Mouse (Mus musculus) embryonic facial prominence, embryonic 14.5 days (tissue): ENCODE data around the gene Prkce. TPM values are rescaled to one million over a fixed set of nuclear protein-coding genes. Genes with fewer than 3 reads are reported as not detected.

ENCODE experiments used
- ATAC-seq: fragments of 200-750 bp; cut with Nextera tagmentation; 2 replicates; pipeline ENCODE4 v1.8.0; 2017; ENCODE audit warnings: low read depth, moderate number of reproducible peaks, moderate TSS enrichment
- DNase-seq: peaks from one replicate; pipeline ENCODE4 v3.0.0-alpha.2; 2015; ENCODE audit warnings: low spot score
- H3K27ac ChIP-seq: fragments of 300-500 bp; sonication (generic); replicated peaks from 2 replicates; pipeline ENCODE4 v1.5.1; 2014; ENCODE audit warnings: low read depth, mild to moderate bottlenecking, low read length, moderate library complexity
- H3K27me3 ChIP-seq: fragments of 300-500 bp; sonication (generic); replicated peaks from 2 replicates; pipeline ENCODE4 v1.6.1; 2014; ENCODE audit warnings: low read length; ENCODE audit not compliant: control insufficient read depth, insufficient read depth
- H3K36me3 ChIP-seq: fragments of 300-500 bp; sonication (generic); 2 replicates; pipeline ENCODE4 v1.6.1; 2014; ENCODE audit warnings: low read length, mixed read lengths; ENCODE audit not compliant: control insufficient read depth, insufficient read depth
- H3K4me1 ChIP-seq: fragments of 300-500 bp; sonication (generic); 2 replicates; pipeline ENCODE4 v1.6.1; 2014; ENCODE audit warnings: antibody characterized with exemption, low read length; ENCODE audit not compliant: control insufficient read depth, insufficient read depth
- H3K4me2 ChIP-seq: fragments of 300-500 bp; sonication (generic); 2 replicates; pipeline ENCODE4 v1.6.1; 2014; ENCODE audit warnings: low read depth, mild to moderate bottlenecking, low read length, moderate library complexity, mixed read lengths
- H3K4me3 ChIP-seq: fragments of 300-500 bp; sonication (generic); 2 replicates; pipeline ENCODE4 v1.5.1; 2014; ENCODE audit warnings: low read depth, mild to moderate bottlenecking, low read length
- H3K9ac ChIP-seq: fragments of 300-500 bp; sonication (generic); 2 replicates; pipeline ENCODE4 v1.6.1; 2014; ENCODE audit warnings: low read depth, mild to moderate bottlenecking, low read length, moderate library complexity, mixed read lengths
- H3K9me3 ChIP-seq: fragments of 300-500 bp; sonication (generic); 2 replicates; pipeline ENCODE4 v1.6.1; 2016; ENCODE audit warnings: low read length; ENCODE audit not compliant: control insufficient read depth
- WGBS: fragments of 180-500 bp; shearing (Covaris S2); extraction: QIAGEN DNeasy Blood & Tissue Kit; methylation state at CpG from one replicate; pipeline ENCODE4 v1.1.7; 2014; 5-methylcytosine and 5-hydroxymethylcytosine counted together
- polyA plus RNA-seq: library from polyadenylated mRNA; unstranded; fragments of >200 nt; fragmentation: Nextera tagmentation; extraction: Ambion mirVana; gene quantifications from 2 replicates; pipeline ENCODE4 v1.2.1, GENCODE M21; 2014

The Prkce gene
- polyA plus RNA-seq, 1 experiment from 2014 or later = 9.7 TPM

DNA sequence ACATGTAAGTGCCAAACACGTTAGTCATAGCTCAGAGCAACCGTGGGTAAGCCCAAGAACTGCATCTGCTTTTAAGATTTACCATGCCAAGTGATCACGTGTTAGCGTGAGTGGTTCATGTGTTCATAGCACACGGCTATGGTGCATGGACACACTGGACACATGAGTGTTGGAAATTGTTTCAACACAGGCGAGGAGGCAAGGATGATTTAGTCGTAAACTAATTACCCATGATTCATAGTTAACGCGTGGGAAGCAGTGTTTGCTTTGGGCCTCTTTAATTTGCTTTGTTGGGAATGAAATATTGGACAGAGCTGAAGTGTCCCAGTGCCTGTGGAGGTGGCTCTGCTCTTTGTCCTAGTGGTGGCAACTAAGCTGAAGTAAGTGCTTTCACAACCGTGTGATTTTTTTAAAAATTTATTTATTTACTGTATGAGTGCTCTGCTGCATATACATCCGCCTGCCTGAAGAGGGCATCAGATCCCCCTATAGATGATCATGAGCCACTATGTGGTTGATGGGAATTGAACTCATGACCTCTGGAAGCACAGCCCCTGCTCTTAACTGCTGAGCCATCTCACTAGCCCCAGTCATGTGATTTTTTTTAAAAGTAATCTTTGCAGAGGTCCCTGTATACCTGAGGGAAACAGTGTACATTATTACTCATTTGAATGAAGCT, 290.9 kb downstream of the Prkce start:
- Histone ChIP-seq H3K4me1 (no peaks in the 10 kb centered on the region), H3K36me3 (no peaks in the 10 kb centered on the region), H3K4me3 (no peak overlapping the region), H3K4me2 (no peak overlapping the region), H3K9ac (no peak overlapping the region), H3K9me3 (no peaks in the 10 kb centered on the region), H3K27ac (no peak overlapping the region), H3K27me3 (no peaks in the 10 kb centered on the region)
- ATAC-seq = no peak
- WGBS = 83% methylated on average over 11 of the region's 11 CpGs
- DNase-seq = no peak

DNA sequence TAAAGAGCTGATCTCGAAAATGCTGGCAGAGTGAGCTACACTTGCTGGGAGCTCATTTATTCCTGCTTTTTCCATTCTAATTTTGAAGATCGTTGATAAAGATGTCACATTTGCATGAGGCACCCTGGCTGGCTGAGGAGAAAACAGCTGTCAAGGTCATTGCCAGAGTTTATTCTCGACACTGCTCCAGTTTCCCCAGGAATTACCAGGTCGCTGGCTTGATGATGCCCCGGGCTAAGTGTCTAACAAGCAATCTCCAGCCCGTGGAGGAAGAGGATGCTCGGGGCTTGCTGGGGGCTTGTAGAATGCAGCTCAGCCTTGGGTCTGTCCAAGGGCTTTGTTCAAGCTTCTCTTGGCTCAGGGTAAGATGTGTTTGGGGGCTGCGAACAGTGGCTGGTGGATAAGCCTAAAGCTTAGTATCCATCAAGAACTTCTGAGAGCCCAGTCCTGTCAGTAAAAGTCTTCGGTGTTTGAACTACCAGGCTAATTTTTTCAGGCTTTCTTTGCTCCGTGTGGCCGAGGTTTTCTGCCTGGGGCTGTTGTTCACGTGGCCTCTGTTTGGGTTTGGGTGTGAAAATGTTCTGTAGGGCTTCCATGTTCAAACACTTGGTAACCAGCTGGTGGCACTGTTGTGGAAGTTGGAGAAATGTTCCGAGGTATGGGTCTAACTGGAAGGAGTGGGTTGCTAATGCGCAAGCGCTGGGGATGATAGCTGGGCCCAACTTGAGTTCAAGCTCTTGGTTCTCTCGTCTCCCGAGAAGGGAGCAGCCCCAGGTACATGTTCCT, 293.3 kb downstream of the Prkce start:
- Histone ChIP-seq H3K27ac (no peak overlapping the region), H3K9me3 (no peaks in the 10 kb centered on the region), H3K4me1 (0 out of 2 replicates have a peak, but pooled peaks cover 3% of the 10 kb centered on the region), H3K27me3 (no peaks in the 10 kb centered on the region), H3K4me3 (no peak overlapping the region), H3K9ac (no peak overlapping the region), H3K36me3 (no peaks in the 10 kb centered on the region), H3K4me2 (no peak overlapping the region)
- ATAC-seq = no peak
- 63% methylated on average over 17 of the region's 17 CpGs for WGBS
- no peak for DNase-seq

DNA sequence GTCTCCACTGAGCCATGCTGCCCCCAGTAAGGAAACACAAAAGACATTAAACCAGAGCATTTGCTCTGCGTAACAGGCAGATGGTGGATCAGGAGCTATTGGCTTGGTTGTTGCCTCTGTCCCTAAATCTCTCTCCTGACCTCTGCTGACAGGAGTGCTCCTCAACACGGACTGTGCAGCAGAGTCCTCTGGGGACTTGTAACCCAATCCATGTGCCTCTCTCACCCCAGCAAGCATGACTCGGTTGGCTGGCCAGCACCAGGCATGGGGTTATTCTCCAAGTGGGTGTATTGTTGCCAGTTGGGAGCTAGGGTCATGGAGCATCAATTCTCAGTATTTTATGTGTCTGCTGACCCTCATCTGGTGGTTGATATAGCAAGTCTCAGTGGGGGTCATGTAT, 295.8 kb downstream of the Prkce start:
- WGBS = 46% methylated on average over 3 of the region's 3 CpGs
- H3K9me3 ChIP-seq = no peaks in the 10 kb centered on the region

DNA sequence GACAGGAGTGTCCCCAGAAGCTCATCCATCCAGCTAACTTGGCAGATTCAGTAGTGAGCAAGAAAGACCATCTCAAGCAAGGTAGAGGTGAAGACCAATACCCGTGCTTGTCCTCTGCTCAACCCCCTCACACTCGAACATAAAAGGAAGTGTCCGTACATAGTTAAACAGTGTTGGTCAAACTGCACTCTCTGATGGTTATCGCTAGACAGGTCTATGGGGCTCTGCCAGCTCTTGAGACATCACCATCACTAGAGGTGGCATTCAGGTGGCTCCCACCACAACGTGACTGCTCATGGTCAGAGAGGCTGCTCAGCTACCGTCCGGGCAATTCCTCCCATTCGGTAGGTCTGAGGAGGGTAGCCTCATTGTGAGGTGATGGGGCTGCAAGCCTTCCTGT, 296.6 kb downstream of the Prkce start:
- H3K9ac ChIP-seq = no peak overlapping the region
- 93% methylated on average over 8 of the region's 8 CpGs for WGBS
- no peak for ATAC-seq
- H3K4me2 ChIP-seq = no peak overlapping the region
- H3K27me3 ChIP-seq = no peaks in the 10 kb centered on the region
- no peaks in the 10 kb centered on the region for H3K36me3 ChIP-seq
- H3K4me1 ChIP-seq = 0 out of 2 replicates have a peak, but pooled peaks cover 3% of the 10 kb centered on the region
- DNase-seq = no peak
- H3K27ac ChIP-seq = no peak overlapping the region
- H3K9me3 ChIP-seq = no peaks in the 10 kb centered on the region
- no peak overlapping the region for H3K4me3 ChIP-seq

More for the DNA sequence above, 295.8 kb downstream of the Prkce start:
- no peak for ATAC-seq
- Histone ChIP-seq H3K4me2 (no peak overlapping the region), H3K27ac (no peak overlapping the region), H3K4me3 (no peak overlapping the region), H3K36me3 (no peaks in the 10 kb centered on the region), H3K9ac (no peak overlapping the region), H3K27me3 (no peaks in the 10 kb centered on the region), H3K4me1 (0 out of 2 replicates have a peak, but pooled peaks cover 3% of the 10 kb centered on the region)
- DNase-seq = no peak

DNA sequence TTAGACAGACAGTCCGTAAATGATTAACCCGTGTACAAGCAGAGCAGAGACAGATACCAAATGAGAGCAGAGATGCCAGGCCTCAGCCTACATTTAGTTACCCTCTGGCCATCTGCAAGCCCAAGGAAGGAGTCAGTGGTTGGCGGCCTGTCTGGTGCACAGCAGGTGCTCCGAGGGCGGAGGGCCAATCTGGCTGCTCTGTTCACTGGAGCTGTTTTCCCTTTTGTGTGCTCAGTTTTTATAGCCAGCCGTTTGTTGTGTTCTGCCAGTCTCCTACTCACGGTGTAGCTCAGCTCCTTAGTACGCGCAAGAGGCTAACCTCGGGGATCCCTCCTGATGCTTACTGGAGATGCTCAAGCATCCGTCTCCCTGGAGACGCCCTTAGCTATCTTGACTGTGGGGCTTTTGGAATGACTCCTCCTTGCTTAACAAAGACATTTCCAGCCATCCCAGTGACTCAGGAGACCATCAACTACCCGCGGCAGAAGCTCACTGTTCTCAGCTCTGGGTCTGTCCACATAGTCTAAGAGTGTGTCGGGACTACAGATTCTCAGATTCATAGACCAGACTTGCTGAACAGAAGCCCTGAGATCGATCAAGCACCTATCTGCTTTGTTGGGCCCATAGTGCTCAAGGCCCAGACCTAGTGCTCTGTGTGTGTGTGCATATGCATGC, 297.2 kb downstream of the Prkce start:
- H3K27ac ChIP-seq = no peak overlapping the region
- H3K36me3 ChIP-seq = no peaks in the 10 kb centered on the region
- no peaks in the 10 kb centered on the region for H3K9me3 ChIP-seq
- 75% methylated on average over 16 of the region's 16 CpGs for WGBS
- no peak overlapping the region for H3K4me3 ChIP-seq
- no peak overlapping the region for H3K9ac ChIP-seq
- ATAC-seq (0 out of 2 replicates have a peak, but pooled peaks have one; percentile 28), DNase-seq (no peak)
- 0 out of 2 replicates have a peak, but pooled peaks cover 3% of the 10 kb centered on the region for H3K4me1 ChIP-seq
- H3K27me3 ChIP-seq = no peaks in the 10 kb centered on the region
- no peak overlapping the region for H3K4me2 ChIP-seq

DNA sequence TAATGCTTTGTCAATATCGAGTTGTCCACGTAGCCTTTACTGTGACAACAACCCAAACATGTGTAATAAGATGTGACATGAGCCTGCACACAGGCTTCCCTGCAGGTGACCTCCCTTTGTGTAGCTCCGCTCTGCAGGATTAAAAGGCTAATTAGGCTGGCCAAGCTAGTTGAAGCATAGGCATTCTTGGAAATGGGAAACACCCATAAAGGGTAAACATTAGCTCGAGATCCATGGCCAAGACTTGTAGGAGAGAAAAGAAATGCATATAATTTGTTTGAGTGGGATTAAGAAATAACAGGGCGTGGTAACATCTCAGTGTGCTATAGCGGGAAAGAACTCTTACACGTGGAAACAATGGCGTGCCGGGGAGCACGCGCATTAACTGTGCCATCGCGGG, 298.3 kb downstream of the Prkce start:
- no peak overlapping the region for H3K4me2 ChIP-seq
- no peaks in the 10 kb centered on the region for H3K36me3 ChIP-seq
- WGBS = 78% methylated on average over 13 of the region's 13 CpGs
- 0 out of 2 replicates have a peak, but pooled peaks cover 3% of the 10 kb centered on the region for H3K4me1 ChIP-seq
- H3K27ac ChIP-seq = no peak overlapping the region
- peak; percentile 39 for DNase-seq
- H3K9ac ChIP-seq = no peak overlapping the region
- peak; percentile 47; the same call in 1 of the 2 replicates for ATAC-seq
- H3K4me3 ChIP-seq = no peak overlapping the region
- H3K27me3 ChIP-seq = no peaks in the 10 kb centered on the region
- H3K9me3 ChIP-seq = no peaks in the 10 kb centered on the region

DNA sequence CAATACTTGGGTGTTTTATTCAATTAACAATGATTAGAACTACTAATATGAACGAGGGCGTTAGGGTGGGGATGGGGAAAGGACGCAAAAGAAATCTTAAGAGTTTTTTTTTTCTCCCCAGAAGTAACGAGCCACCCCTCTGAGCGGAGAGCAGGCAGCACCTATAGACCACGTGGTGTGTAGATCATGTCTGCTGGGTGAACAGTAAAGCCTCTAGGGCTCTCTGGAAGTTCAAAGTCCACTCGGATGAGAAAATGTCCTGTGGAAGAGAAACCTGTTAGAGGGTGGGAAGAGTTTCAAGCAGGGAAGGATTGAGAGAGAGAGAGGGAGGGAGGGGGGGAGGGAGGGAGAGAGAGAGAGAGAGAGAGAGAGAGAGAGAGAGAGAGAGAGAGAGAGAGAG, 298.8 kb downstream of the Prkce start:
- DNase-seq = no peak
- H3K36me3 ChIP-seq = no peaks in the 10 kb centered on the region
- H3K9me3 ChIP-seq = no peaks in the 10 kb centered on the region
- no peak for ATAC-seq
- WGBS = 77% methylated on average over 7 of the region's 7 CpGs
- 0 out of 2 replicates have a peak, but pooled peaks cover 3% of the 10 kb centered on the region for H3K4me1 ChIP-seq
- H3K9ac ChIP-seq = no peak overlapping the region
- no peak overlapping the region for H3K4me3 ChIP-seq
- no peaks in the 10 kb centered on the region for H3K27me3 ChIP-seq
- no peak overlapping the region for H3K4me2 ChIP-seq
- H3K27ac ChIP-seq = no peak overlapping the region

DNA sequence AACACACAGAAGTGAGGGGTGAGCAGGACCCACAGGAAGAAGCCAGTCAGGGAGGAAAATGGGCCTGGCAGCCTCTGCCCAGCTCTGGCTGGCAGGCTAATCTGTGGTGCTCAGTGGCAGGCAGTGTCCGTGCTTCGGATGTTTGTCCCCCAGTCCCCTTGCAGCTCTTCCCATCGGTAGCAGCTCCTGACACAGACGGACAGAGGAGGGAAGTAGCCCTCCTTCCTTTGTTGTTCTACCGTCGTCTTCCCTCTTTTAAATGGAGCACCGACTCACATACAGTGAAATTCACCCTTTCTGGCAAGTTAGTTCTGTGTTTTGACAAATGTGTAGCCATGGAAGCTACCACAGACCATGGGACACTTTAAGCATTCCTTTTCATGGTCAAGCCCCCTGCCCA, 299.3 kb downstream of the Prkce start:
- ATAC-seq = no peak
- 66% methylated on average over 7 of the region's 7 CpGs for WGBS
- no peak overlapping the region for H3K4me3 ChIP-seq

More for the DNA sequence above, 299.3 kb downstream of the Prkce start:
- Histone ChIP-seq H3K9me3 (no peaks in the 10 kb centered on the region), H3K27me3 (no peaks in the 10 kb centered on the region), H3K4me1 (0 out of 2 replicates have a peak, but pooled peaks cover 3% of the 10 kb centered on the region), H3K36me3 (no peaks in the 10 kb centered on the region), H3K9ac (no peak overlapping the region), H3K4me2 (no peak overlapping the region), H3K27ac (no peak overlapping the region)
- DNase-seq = no peak
